Mouse (Mus musculus): Measurements from ENCODE around the gene Tsc22d1.

DNA sequence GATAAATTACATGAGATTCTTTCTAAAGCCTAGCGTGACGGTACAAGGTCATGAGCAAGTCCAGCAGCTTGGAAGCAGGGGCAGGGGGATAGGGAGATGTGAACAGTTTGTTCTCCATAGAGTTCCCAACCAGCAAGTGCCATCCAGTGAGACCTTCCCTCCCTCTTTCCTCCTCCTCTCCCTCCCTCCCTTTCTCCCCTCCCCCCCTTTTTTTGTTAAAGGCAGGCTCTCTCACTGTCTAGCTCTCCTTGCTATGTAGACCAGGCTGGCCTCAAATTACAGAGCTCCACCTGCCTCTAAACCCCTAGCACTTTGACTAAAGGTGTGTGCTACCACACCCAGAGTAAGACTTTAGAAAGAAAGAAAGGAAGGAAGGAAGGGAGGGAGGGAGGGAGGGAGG lies 63.3 kb downstream of the Tsc22d1 start:
- TF ChIP-seq POLR2A (IDR thresholded peaks at IDR 0.05; ENCODE audit: insufficient read length, low read depth) (no peak), E2F4 (IDR thresholded peaks at IDR 0.05; ENCODE audit: insufficient read depth) (no peak), POLR2AphosphoS2 (IDR thresholded peaks at IDR 0.05; ENCODE audit: insufficient read length, low read depth) (no peak), USF1 (IDR thresholded peaks at IDR 0.05; ENCODE audit: low read depth) (no peak), REST (IDR thresholded peaks at IDR 0.05; ENCODE audit: insufficient read depth, insufficient read length) (no peak), TCF12 (IDR thresholded peaks at IDR 0.05; ENCODE audit: insufficient read depth, poor library complexity, severe bottlenecking) (no peak)

Data from myocyte (in vitro differentiated cells).